Mouse (Mus musculus) megakaryocyte, embryonic 14.5 days (primary cell): ENCODE measurements around the gene Isyna1. TPM values are rescaled to one million over a fixed set of nuclear protein-coding genes. Genes with fewer than 3 reads are reported as not detected.
"Not testable (repeated sequence)": the region's sequence is repeated elsewhere in the genome, so short reads cannot be mapped to it uniquely, and the experiment has no call there.

Source experiments
- H3K27me3 ChIP-seq: replicated peaks from 2 replicates; pipeline ENCODE3; 2012; ENCODE audit warnings: inconsistent platforms
- H3K36me3 ChIP-seq: replicated peaks from 2 replicates; pipeline ENCODE3; 2012; ENCODE audit warnings: low read length, inconsistent platforms, mixed read lengths
- H3K4me1 ChIP-seq: 2 replicates; pipeline ENCODE4 v1.6.1; 2012; ENCODE audit warnings: inconsistent platforms
- H3K4me3 ChIP-seq: replicated peaks from 2 replicates; pipeline ENCODE3; 2012; ENCODE audit warnings: moderate library complexity, mild to moderate bottlenecking, inconsistent platforms
- H3K9me3 ChIP-seq: 2 replicates; pipeline ENCODE4 v1.6.1; 2012; ENCODE audit warnings: inconsistent platforms
- FLI1 ChIP-seq: IDR thresholded peaks from 2 replicates; pipeline ENCODE4 v1.6.1; 2012; ENCODE audit warnings: low read length, inconsistent platforms, mixed read lengths
- GATA1 ChIP-seq: IDR thresholded peaks from 3 replicates; pipeline ENCODE4 v1.6.1; 2012; ENCODE audit warnings: mixed read lengths, low read length, inconsistent platforms, borderline replicate concordance
- polyA plus RNA-seq: library from polyadenylated mRNA; stranded (reverse); fragments of >175 nt; gene quantifications from 2 replicates; pipeline ENCODE4 v1.2.3, GENCODE M21; 2012; ENCODE audit warnings: low replicate concordance; ENCODE audit not compliant: insufficient read depth

The Isyna1 gene
- polyA plus RNA-seq, 1 experiment: 201 TPM

GRCm38 (mm10) chr8:70574302-70574701 lies 19.9 kb upstream of the Isyna1 start:
- TF ChIP-seq GATA1: no peak
- TF ChIP-seq FLI1: no peak

GRCm38 (mm10) chr8:70574915-70575314 lies 19.3 kb upstream of the Isyna1 start:
- no peak overlapping the region for H3K4me3 ChIP-seq
- H3K36me3 ChIP-seq: peaks cover 91% of the 10 kb centered on the region
- no peaks in the 10 kb centered on the region for H3K27me3 ChIP-seq
- H3K9me3 ChIP-seq: no peaks in the 10 kb centered on the region
- TF ChIP-seq GATA1: no peak
- TF ChIP-seq FLI1: no peak
- peaks cover 85% of the 10 kb centered on the region for H3K4me1 ChIP-seq

More at GRCm38 (mm10) chr8:70574302-70574701, 19.9 kb upstream of the Isyna1 start:
- Histone ChIP-seq H3K27me3 (no peaks in the 10 kb centered on the region), H3K4me3 (peak overlapping the region; percentile 16), H3K9me3 (no peaks in the 10 kb centered on the region), H3K36me3 (peaks cover 95% of the 10 kb centered on the region), H3K4me1 (peaks cover 91% of the 10 kb centered on the region)

GRCm38 (mm10) chr8:70577207-70577606 lies 17.0 kb upstream of the Isyna1 start:
- TF ChIP-seq GATA1 (no peak), FLI1 (no peak)
- Histone ChIP-seq H3K4me1 (peaks cover 75% of the 10 kb centered on the region), H3K4me3 (no peak overlapping the region), H3K36me3 (peaks cover 91% of the 10 kb centered on the region), H3K9me3 (no peaks in the 10 kb centered on the region), H3K27me3 (no peaks in the 10 kb centered on the region)

GRCm38 (mm10) chr8:70583476-70584387 lies 10.4 kb upstream of the Isyna1 start:
- Histone ChIP-seq H3K4me3 (no peak overlapping the region), H3K27me3 (no peaks in the 10 kb centered on the region), H3K9me3 (no peaks in the 10 kb centered on the region), H3K36me3 (peaks cover 97% of the 10 kb centered on the region), H3K4me1 (peaks cover 54% of the 10 kb centered on the region)
- TF ChIP-seq GATA1 (no peak), FLI1 (no peak)

- no peaks in the 10 kb centered on the region for H3K27me3 ChIP-seq
- H3K36me3 ChIP-seq: peaks cover 99% of the 10 kb centered on the region
- no peaks in the 10 kb centered on the region for H3K9me3 ChIP-seq
- peaks cover 57% of the 10 kb centered on the region for H3K4me1 ChIP-seq
- peak overlapping the region; percentile 50 for H3K4me3 ChIP-seq
- no peak for TF ChIP-seq GATA1
- no peak for TF ChIP-seq FLI1
These were observed 9.4 kb upstream of the Isyna1 start for GRCm38 (mm10) chr8:70584606-70585257.

- Histone ChIP-seq H3K9me3 (no peaks in the 10 kb centered on the region), H3K4me1 (peaks cover 60% of the 10 kb centered on the region), H3K36me3 (peaks cover 99% of the 10 kb centered on the region), H3K4me3 (peak overlapping the region; percentile 39), H3K27me3 (no peaks in the 10 kb centered on the region)
- TF ChIP-seq GATA1 (no peak), FLI1 (no peak)
These were observed 8.9 kb upstream of the Isyna1 start for GRCm38 (mm10) chr8:70585258-70585652.

- not testable (repeated sequence) for H3K9me3 ChIP-seq, H3K27me3 ChIP-seq, H3K4me3 ChIP-seq
- Histone ChIP-seq H3K4me1 (peaks cover 63% of the 10 kb centered on the region), H3K36me3 (peaks cover 99% of the 10 kb centered on the region)
These were observed 6.2 kb upstream of the Isyna1 start for GRCm38 (mm10) chr8:70587955-70588354.

- peaks cover 84% of the 10 kb centered on the region for H3K36me3 ChIP-seq
- TF ChIP-seq GATA1 (no peak), FLI1 (no peak)
- peak overlapping the region; percentile 14 for H3K4me3 ChIP-seq
- no peaks in the 10 kb centered on the region for H3K9me3 ChIP-seq
- H3K27me3 ChIP-seq: no peaks in the 10 kb centered on the region
- H3K4me1 ChIP-seq: peaks cover 69% of the 10 kb centered on the region
These were observed 2.6 kb upstream of the Isyna1 start for GRCm38 (mm10) chr8:70591569-70591968.

GRCm38 (mm10) chr8:70593173-70593572 lies 1.0 kb upstream of the Isyna1 start:
- H3K4me1 ChIP-seq: peaks cover 71% of the 10 kb centered on the region
- H3K9me3 ChIP-seq: no peaks in the 10 kb centered on the region
- H3K36me3 ChIP-seq: peaks cover 84% of the 10 kb centered on the region
- TF ChIP-seq GATA1: no peak
- no peak for TF ChIP-seq FLI1
- H3K4me3 ChIP-seq: peak overlapping the region; percentile 95
- H3K27me3 ChIP-seq: no peaks in the 10 kb centered on the region
